Mouse (Mus musculus) olfactory bulb, adult 2 months (tissue): ENCODE data around the gene Mtmr3.

Experiments
- CTCF ChIP-seq: fragments of 200-500 bp; IDR thresholded peaks from 2 replicates; pipeline ENCODE4 v1.5.1; 2012; ENCODE audit warnings: low read depth, mild to moderate bottlenecking, low read length, moderate library complexity; ENCODE audit not compliant: insufficient read depth
- POLR2A ChIP-seq: fragments of 200-500 bp; IDR thresholded peaks from 2 replicates; pipeline ENCODE4 v1.6.1; 2012; ENCODE audit warnings: mild to moderate bottlenecking, low read depth, low read length, moderate library complexity; ENCODE audit not compliant: insufficient read depth

DNA sequence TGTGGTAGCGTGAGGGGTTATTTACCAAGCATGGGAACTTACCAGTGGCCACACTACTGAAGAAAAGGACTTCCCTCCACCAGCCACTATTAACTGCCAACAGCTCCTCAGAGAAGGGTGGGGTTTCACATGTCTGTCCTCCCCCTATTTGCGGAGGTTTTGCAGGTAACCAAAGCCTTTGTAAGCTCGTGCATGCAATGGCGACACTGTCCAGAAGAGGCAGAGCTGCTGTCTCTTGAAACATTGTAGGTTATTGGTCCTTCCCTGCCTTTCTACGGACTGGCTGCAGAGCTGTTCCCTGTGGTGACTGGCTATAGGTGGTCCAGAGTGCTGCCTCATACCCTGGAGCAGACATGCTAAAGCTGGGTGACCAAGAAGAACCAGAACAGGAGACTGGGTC lies 125.6 kb downstream of the Mtmr3 start:
- TF ChIP-seq CTCF (no peak), POLR2A (no peak)
